ENCODE assay signal across 19 mouse cellular contexts in genomic region chr13:97673107-97673506, GRCm38 (mm10).
A peak's percentile ranks its signal among the peaks of the same experiment; 100 is the strongest.
DNase-seq lines count a peak whose midpoint lies in the region; ATAC-seq lines count a peak whose summit lies in the region.
"Had no signal": no experiment of that assay in that cellular context is flagged by ENCODE, and none has a peak within 500 bp of the region (broad histone marks: within the 10 kb centered on the region; RNA-seq: fewer than 3 reads in every experiment).

No protein-coding gene starts in this region.

- peaks cover 31% of the 10 kb centered on the region for H3K4me1 ChIP-seq in midbrain, embryonic 15.5 days
- H3K4me1 ChIP-seq in midbrain, embryonic 11.5 days (ENCODE audit: control insufficient read depth, insufficient read depth, low read length), result peaks cover 7% of the 10 kb centered on the region

- no peak overlapping the region for H3K9ac ChIP-seq in midbrain, embryonic 15.5 days
- H3K9ac ChIP-seq in midbrain, embryonic 11.5 days (ENCODE audit: low read length), result no peak overlapping the region
- H3K9ac ChIP-seq: embryonic facial prominence, embryonic 12.5 days; forebrain, embryonic 13.5 days; forebrain, embryonic 15.5 days; forebrain, postnatal 0 days had no signal

- WGBS in midbrain, embryonic 15.5 days, result 87% methylated on average over 5 of the region's 5 CpGs
- 86% methylated on average over 5 of the region's 5 CpGs for WGBS in midbrain, embryonic 11.5 days

- no peak overlapping the region for H3K4me2 ChIP-seq in midbrain, embryonic 15.5 days
- no peak overlapping the region for H3K4me2 ChIP-seq in midbrain, embryonic 11.5 days
- H3K4me2 ChIP-seq: embryonic facial prominence, embryonic 12.5 days; forebrain, embryonic 13.5 days; forebrain, embryonic 15.5 days had no signal

- no peaks in the 10 kb centered on the region for H3K27me3 ChIP-seq in midbrain, embryonic 15.5 days (replicated peaks)
- H3K27me3 ChIP-seq in midbrain, embryonic 11.5 days (ENCODE audit: control insufficient read depth, insufficient read depth, low read length), result no peaks in the 10 kb centered on the region
- H3K27me3 ChIP-seq: embryonic facial prominence, embryonic 12.5 days; forebrain, embryonic 13.5 days; forebrain, embryonic 15.5 days had no signal

- 0 out of 2 replicates have a peak, but pooled peaks have one; percentile 35 for ATAC-seq in frontal cortex, adult (ENCODE audit: low TSS enrichment)
- ATAC-seq in midbrain, embryonic 15.5 days (replicated peaks), result no peak
- ATAC-seq in midbrain, embryonic 11.5 days (ENCODE audit: low FRiP score), result no peak
- ATAC-seq: forebrain, embryonic 13.5 days; forebrain, embryonic 15.5 days had no signal

- H3K9me3 ChIP-seq in midbrain, embryonic 15.5 days, result no peaks in the 10 kb centered on the region
- H3K9me3 ChIP-seq in midbrain, embryonic 11.5 days (ENCODE audit: control insufficient read depth, low read length), result no peaks in the 10 kb centered on the region
- H3K9me3 ChIP-seq: embryonic facial prominence, embryonic 10.5 days; embryonic facial prominence, embryonic 12.5 days; forebrain, embryonic 13.5 days; forebrain, embryonic 15.5 days had no signal

- no peak overlapping the region for H3K4me3 ChIP-seq in midbrain, embryonic 15.5 days
- H3K4me3 ChIP-seq in midbrain, embryonic 11.5 days (ENCODE audit: low read depth, low read length), result no peak overlapping the region
- H3K4me3 ChIP-seq: embryonic facial prominence, embryonic 10.5 days; embryonic facial prominence, embryonic 12.5 days; forebrain, embryonic 13.5 days; forebrain, embryonic 15.5 days had no signal

- DNase-seq in frontal cortex, postnatal 36 days (ENCODE audit: low spot score in 2 of 2), result no peak
- DNase-seq in midbrain, embryonic 11.5 days (ENCODE audit: low spot score, missing footprints), result no peak
- DNase-seq in A20 (ENCODE audit: low read depth, low spot score), result peak; percentile 5
- no peak for DNase-seq in spleen, postnatal 14 days (ENCODE audit: low spot score in 2 of 2)
- DNase-seq: adrenal gland, adult 2 months; adrenal gland, postnatal 10 days; adrenal gland, postnatal 25 days; cerebellum, adult 11-12 months; cerebellum, adult 2 months; cerebellum, adult 9-10 months; cerebellum, postnatal 10 days; cerebellum, postnatal 25 days; forebrain, postnatal 0 days had no signal

- H3K27ac ChIP-seq in midbrain, embryonic 15.5 days, result 0 out of 2 replicates have a peak overlapping the region, but pooled peaks have one; percentile 54
- no peak overlapping the region for H3K27ac ChIP-seq in midbrain, embryonic 11.5 days (ENCODE audit: low read depth, low read length)
- H3K27ac ChIP-seq: embryonic facial prominence, embryonic 10.5 days; embryonic facial prominence, embryonic 12.5 days; forebrain, embryonic 13.5 days; forebrain, embryonic 15.5 days had no signal

- H3K36me3 ChIP-seq in midbrain, embryonic 15.5 days (replicated peaks), result no peaks in the 10 kb centered on the region
- no peaks in the 10 kb centered on the region for H3K36me3 ChIP-seq in midbrain, embryonic 11.5 days (ENCODE audit: control insufficient read depth, insufficient read depth, low read length)
- H3K36me3 ChIP-seq: embryonic facial prominence, embryonic 10.5 days; embryonic facial prominence, embryonic 12.5 days; forebrain, embryonic 15.5 days had no signal
